Mouse (Mus musculus) kidney, adult 8-10 months (tissue): Measurements from ENCODE around the gene Cyfip2.

Experiments
- DNase-seq, 2 experiments: peaks; one replicate each; pipeline ENCODE4 v3.0.0; 2022

Cyfip2 gene

GRCm38 (mm10) chr11:46177246-46178043 is 135.2 kb downstream of the Cyfip2 start:
- DNase-seq: no peak

- DNase-seq: no peak
Observed at GRCm38 (mm10) chr11:46176155-46176554, 136.5 kb downstream of the Cyfip2 start.

- no peak for DNase-seq
Observed at GRCm38 (mm10) chr11:46172128-46172527, 140.5 kb downstream of the Cyfip2 start.

GRCm38 (mm10) chr11:46169908-46170307 is 142.8 kb downstream of the Cyfip2 start:
- no peak for DNase-seq

GRCm38 (mm10) chr11:46168506-46168905 is 144.2 kb downstream of the Cyfip2 start:
- DNase-seq: no peak

- DNase-seq: no peak
Observed at GRCm38 (mm10) chr11:46165866-46166585, 146.6 kb downstream of the Cyfip2 start, which contains the start of gene Nipal4. Gene Nipal4, minus strand, starts transcription at chr11:46166508.

- DNase-seq: no peak
Observed at GRCm38 (mm10) chr11:46157462-46157861, 155.2 kb downstream of the Cyfip2 start.

GRCm38 (mm10) chr11:46156945-46157344 is 155.7 kb downstream of the Cyfip2 start:
- DNase-seq: no peak

- DNase-seq: no peak
Observed at GRCm38 (mm10) chr11:46146619-46147018, 166.0 kb downstream of the Cyfip2 start.

- DNase-seq: no peak
Observed at GRCm38 (mm10) chr11:46145163-46145875, 167.3 kb downstream of the Cyfip2 start.
